Mouse (Mus musculus): ENCODE measurements around the gene Slc12a1.

Gene Slc12a1

DNA sequence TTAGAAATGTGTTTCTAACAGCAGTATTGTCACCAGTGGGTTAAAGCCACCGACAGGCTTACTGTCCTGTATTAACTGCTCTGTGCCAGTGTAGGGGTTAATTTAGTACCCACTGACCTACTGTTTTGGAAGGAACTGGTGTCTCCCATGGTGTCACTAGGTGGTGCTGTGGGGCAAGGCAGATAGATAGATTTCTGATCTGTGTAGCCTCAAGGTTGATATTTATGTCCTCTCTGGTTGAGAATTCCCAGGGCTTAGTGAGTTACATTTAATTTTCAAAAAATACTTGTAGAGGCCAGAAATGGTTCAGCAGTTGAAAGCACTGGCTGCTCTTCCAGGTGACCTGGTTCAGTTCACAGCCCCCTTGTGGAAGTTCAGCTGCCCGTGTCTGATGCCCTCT is 100.0 kb downstream of the Slc12a1 start:
- peak; percentile 17 for DNase-seq (ENCODE audit: extremely low read depth, insufficient read length, low spot score)

DNA sequence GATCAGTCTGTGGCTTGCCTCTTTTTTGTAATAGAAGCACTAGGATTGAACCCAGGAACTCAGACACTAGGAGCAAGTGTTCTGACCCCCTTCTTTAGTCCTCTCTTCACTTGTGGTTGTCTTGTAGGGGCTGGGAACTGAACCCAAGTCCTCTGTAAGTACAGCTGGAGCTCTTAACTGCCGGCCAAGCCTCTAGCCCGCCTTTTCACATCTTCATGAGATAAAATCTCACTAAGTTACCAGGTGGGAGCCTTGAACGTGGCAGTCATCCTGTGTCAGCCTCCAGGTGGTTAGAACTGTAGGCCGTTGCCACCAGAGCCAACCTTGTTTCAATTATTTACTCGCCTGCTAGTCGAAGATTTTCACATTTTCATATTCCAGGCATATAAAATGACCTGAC is 101.4 kb downstream of the Slc12a1 start:
- DNase-seq (ENCODE audit: extremely low read depth, insufficient read length, low spot score), result no peak

DNA sequence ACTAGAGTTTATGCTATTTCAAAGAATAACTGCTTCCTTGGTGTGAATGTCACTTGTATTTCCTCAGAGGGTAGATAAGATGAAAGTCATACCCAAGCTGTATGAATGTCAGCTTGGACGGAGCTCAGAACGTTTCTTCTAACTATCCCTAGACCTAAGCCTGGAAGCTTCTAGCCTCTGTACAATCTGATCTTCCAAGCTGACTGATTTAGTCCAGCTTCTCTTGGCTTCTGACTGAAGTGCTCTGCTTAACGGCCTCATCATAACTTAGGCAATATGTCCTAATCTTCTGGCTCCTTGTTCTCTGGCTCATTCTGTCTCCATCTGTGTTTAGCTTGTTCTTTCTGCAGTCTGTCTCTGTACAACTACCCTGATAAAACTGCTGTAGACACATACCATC is 102.3 kb downstream of the Slc12a1 start:
- no peak for DNase-seq (ENCODE audit: extremely low read depth, insufficient read length, low spot score)

DNA sequence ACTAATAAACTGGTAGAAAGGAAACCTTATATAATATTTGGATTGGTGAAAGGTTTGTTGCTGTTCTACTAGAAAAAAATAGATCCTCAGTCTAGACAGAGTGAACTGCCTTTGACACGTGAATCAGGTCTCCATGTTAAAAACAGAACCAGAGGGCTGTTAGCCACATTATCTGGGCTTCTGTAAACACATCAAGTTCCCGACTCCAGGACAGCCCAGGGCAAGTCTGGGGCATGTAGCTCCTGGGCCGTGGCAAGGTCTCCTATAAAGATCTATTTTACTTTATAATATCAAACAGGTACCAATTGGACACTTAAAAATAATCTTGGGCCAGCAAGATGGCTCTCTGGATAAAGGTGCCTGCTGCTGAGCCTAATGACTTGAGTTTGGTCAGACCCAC is 103.6 kb downstream of the Slc12a1 start:
- no peak for DNase-seq (ENCODE audit: extremely low read depth, insufficient read length, low spot score)

DNA sequence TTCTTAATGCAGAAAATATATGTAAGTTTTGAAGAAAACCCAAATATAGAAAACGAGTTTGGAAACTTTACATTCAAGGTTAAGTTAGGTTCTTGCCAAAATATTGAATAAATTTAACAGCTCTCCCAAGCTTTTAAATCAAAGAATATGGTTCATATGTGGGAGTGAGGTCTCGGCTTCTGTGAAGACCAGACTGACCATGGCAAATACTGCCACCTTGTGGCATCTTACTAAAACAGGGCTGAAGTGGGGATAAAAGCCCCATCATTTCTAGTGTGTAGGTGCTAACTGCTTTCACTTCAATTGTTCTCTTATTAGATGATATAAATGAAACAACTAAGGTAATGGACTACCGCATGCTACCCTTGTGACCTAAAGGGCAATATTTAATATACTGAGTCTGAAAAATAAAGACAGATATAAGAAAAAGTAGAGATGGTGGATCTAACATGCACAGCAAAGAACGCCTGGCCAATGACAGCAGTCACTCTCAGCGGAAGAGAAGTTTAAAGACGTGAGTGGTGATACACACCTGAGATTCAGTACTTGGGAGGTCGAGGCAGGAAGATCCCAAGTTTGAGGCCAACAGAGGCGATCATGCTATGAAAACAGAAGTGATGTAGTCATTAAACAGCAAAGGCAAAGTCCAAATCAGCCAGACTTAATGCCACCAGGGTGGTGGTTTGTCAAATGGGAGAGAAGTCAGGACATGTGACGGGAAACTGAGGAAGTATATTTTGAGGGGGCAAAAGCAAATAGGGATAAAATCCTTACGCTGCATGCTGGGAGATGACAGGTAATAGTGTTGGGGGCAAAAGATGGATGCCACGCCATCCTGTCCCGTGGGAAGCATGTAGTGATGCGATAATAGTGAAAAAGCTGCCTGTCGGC is 107.2 kb downstream of the Slc12a1 start:
- no peak for DNase-seq (ENCODE audit: extremely low read depth, insufficient read length, low spot score)

DNA sequence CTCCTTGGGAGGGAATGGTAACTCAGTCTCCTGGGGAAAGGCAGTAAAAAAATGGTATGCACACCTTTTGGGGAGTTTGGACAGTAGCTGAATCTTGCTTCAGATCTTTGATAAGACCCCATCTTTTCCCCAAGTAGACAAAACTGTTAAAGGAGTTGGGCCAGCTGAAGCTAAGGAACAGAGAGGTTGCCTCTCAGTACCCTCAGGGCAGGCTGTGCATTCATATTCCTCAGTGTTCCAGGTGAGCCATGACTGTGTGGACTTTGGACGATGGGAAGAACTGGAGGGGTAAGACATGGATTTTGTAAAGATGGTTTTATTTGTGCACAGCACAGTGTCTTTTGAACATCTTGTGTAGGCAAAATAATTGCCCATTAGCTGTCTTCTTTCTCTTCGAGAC is 108.0 kb downstream of the Slc12a1 start:
- DNase-seq (ENCODE audit: extremely low read depth, insufficient read length, low spot score), result no peak

DNA sequence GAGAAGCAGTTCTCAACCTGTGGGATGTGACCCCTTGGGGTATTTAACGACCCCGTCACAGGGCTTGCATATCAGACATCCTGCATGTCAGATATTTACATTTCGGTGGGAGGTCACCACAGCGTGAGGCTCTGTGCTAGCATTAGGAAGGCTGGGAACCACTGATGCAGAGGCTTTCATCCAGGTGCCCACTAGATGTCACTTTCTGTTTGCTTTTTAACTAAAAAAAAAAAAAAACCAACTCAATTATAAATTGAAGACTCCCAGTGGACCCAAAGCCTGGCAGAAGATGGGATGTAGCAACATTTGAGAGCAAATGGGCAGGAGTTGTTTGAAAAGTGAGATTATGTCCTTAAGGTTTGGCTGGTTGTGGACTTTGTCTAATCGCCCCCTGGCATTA is 110.8 kb downstream of the Slc12a1 start:
- peak; percentile 37 for DNase-seq (ENCODE audit: extremely low read depth, insufficient read length, low spot score)

DNA sequence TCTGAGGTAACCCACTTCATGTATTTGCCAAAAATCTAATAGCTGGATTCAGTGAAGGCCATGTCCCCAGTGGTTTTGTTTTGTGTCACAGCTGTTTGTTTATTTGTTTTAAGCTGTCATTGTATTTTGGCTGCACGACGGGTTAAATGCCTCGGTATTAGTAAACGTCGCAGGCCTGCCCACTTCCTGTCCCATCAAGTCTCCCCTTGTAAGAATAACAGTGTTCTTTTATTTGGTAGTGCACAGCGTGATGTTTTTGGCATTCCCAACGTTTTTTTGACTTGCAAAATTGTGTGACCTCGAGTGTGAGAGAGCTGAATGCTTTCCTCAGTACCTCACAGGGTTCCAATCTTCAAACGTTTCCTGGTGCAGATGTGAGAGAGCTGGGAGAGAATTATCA is 111.4 kb downstream of the Slc12a1 start:
- peak; percentile 41 for DNase-seq (ENCODE audit: extremely low read depth, insufficient read length, low spot score)

DNA sequence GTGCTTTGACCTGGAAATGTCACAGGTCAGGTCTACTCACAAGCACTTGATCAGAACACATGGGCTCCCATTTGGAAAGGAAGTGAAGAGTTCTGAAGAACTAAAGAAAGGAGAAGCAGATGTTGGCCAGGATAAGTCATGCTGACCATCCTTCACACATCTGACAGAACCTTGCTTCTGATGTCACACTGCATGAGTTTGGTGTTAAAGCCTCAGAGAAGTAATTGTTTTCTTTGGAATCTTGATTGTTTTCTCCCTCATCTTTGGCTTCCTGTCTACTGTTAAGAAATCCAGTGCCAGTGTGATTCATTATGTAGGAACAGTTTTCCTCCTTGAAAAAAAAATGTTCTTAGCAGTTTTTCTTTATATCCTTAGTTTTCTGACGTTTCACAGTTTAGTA is 116.6 kb downstream of the Slc12a1 start:
- peak; percentile 40 for DNase-seq (ENCODE audit: extremely low read depth, insufficient read length, low spot score)

DNA sequence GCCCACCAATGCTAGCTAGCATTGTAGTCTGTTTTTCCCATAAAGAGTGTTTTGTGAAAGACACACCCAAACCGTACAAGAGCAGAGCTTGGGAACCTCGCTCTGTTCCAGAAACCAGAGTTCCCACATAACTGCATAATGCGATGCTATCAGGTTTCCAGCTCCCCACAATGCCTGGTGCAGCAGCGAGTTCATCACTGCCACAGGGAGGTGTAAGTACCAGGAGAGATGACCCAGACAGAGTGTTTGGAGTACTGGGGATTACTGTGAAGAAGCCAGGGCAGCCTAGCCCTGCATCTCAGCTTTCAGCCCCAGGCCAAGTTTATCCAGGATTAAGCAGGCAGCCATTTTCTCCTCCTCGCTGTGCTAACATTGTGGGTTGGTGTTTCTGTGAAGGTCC is 123.3 kb downstream of the Slc12a1 start:
- no peak for DNase-seq (ENCODE audit: extremely low read depth, insufficient read length, low spot score)

DNA sequence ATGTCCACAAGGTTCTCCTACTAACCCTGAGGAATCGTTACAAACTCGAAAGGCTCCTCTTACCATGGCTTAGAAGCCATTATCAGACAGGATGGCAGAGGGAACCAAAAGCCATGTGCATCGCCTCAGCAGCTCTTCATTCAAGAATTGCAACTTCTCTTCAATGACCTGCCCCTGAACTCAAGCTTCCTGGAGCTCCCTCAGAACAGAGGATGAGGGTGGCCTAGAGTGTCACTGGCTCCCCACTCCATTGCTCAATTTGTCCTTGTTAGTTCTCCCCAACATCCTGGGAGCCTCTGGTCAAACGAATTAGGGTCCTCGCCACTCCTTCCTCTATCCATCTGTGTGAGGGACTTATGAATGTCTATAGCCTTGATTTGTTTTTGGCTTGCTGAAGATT is 124.4 kb downstream of the Slc12a1 start:
- DNase-seq (ENCODE audit: extremely low read depth, insufficient read length, low spot score), result no peak

DNA sequence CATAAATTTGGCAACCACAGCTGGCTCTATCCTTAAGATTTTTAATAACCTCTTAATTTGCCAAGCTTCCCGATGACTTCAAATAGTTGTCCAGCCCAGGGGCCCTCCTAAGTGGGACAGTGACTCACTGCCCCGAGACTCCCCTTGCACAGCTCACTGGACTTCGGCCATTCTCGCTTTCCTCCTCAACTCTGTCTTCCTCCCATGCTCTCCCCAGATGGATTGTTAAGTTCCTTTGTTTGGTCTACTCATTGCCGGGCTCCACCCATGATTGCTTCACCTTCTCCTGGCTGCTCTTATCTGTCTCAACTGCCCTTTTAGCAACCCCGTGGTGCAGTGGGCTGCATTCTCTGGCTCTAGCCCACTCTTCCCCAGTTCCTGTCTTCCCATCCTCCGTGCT is 126.2 kb downstream of the Slc12a1 start:
- peak; percentile 47 for DNase-seq (ENCODE audit: extremely low read depth, insufficient read length, low spot score)
